Mouse (Mus musculus): ENCODE data around the gene Atp10b.

Gene Atp10b

GRCm38 (mm10) chr11:43198811-43199210, 49.1 kb downstream of the Atp10b start:
- no peak for DNase-seq (ENCODE audit: extremely low spot score, low read depth, low spot score)

- no peak for DNase-seq (ENCODE audit: extremely low spot score, low read depth, low spot score)
Observed at GRCm38 (mm10) chr11:43199358-43199757, 49.7 kb downstream of the Atp10b start.

GRCm38 (mm10) chr11:43200089-43200488, 50.4 kb downstream of the Atp10b start:
- DNase-seq (ENCODE audit: extremely low spot score, low read depth, low spot score) = no peak

- no peak for DNase-seq (ENCODE audit: extremely low spot score, low read depth, low spot score)
Observed at GRCm38 (mm10) chr11:43203580-43203979, 53.9 kb downstream of the Atp10b start.

GRCm38 (mm10) chr11:43213134-43213533, 63.5 kb downstream of the Atp10b start:
- DNase-seq (ENCODE audit: extremely low spot score, low read depth, low spot score) = no peak

- DNase-seq (ENCODE audit: extremely low spot score, low read depth, low spot score) = no peak
Observed at GRCm38 (mm10) chr11:43213740-43214139, 64.1 kb downstream of the Atp10b start.

GRCm38 (mm10) chr11:43217021-43217420, 67.3 kb downstream of the Atp10b start:
- no peak for DNase-seq (ENCODE audit: extremely low spot score, low read depth, low spot score)

- DNase-seq (ENCODE audit: extremely low spot score, low read depth, low spot score) = no peak
Observed at GRCm38 (mm10) chr11:43230231-43230630, 80.6 kb downstream of the Atp10b start.

GRCm38 (mm10) chr11:43232073-43232472, 82.4 kb downstream of the Atp10b start:
- no peak for DNase-seq (ENCODE audit: extremely low spot score, low read depth, low spot score)

- DNase-seq (ENCODE audit: extremely low spot score, low read depth, low spot score) = no peak
Observed at GRCm38 (mm10) chr11:43236360-43237039, 86.8 kb downstream of the Atp10b start.

GRCm38 (mm10) chr11:43239804-43240203, 90.1 kb downstream of the Atp10b start:
- no peak for DNase-seq (ENCODE audit: extremely low spot score, low read depth, low spot score)

- DNase-seq (ENCODE audit: extremely low spot score, low read depth, low spot score) = no peak
Observed at GRCm38 (mm10) chr11:43253034-43253433, 103.4 kb downstream of the Atp10b start.

GRCm38 (mm10) chr11:43255262-43255661, 105.6 kb downstream of the Atp10b start:
- no peak for DNase-seq (ENCODE audit: extremely low spot score, low read depth, low spot score)

- no peak for DNase-seq (ENCODE audit: extremely low spot score, low read depth, low spot score)
Observed at GRCm38 (mm10) chr11:43257291-43257690, 107.6 kb downstream of the Atp10b start.

- no peak for DNase-seq (ENCODE audit: extremely low spot score, low read depth, low spot score)
Observed at GRCm38 (mm10) chr11:43257781-43258180, 108.1 kb downstream of the Atp10b start.

GRCm38 (mm10) chr11:43263548-43264218, 114.0 kb downstream of the Atp10b start:
- DNase-seq (ENCODE audit: extremely low spot score, low read depth, low spot score) = no peak

GRCm38 (mm10) chr11:43267505-43267904, 117.8 kb downstream of the Atp10b start:
- DNase-seq (ENCODE audit: extremely low spot score, low read depth, low spot score) = no peak

GRCm38 (mm10) chr11:43269503-43270255, 120.0 kb downstream of the Atp10b start:
- no peak for DNase-seq (ENCODE audit: extremely low spot score, low read depth, low spot score)

- no peak for DNase-seq (ENCODE audit: extremely low spot score, low read depth, low spot score)
Observed at GRCm38 (mm10) chr11:43270256-43270806, 120.7 kb downstream of the Atp10b start.

- DNase-seq (ENCODE audit: extremely low spot score, low read depth, low spot score) = no peak
Observed at GRCm38 (mm10) chr11:43273896-43274295, 124.2 kb downstream of the Atp10b start.

GRCm38 (mm10) chr11:43297584-43297983, 147.9 kb downstream of the Atp10b start:
- no peak for DNase-seq (ENCODE audit: extremely low spot score, low read depth, low spot score)

GRCm38 (mm10) chr11:43311000-43311399, 161.3 kb downstream of the Atp10b start:
- no peak for DNase-seq (ENCODE audit: extremely low spot score, low read depth, low spot score)
